Comparison of ENCODE assay signal across 11 mouse cellular contexts in genomic region chr4:114913594-114913962, GRCm38 (mm10). TPM values are rescaled to one million over a fixed set of nuclear protein-coding genes. Genes with fewer than 3 reads are reported as not detected.
A peak's percentile ranks its signal among the peaks of the same experiment; 100 is the strongest.
DNase-seq lines count a peak whose midpoint lies in the region; ATAC-seq and TF ChIP-seq lines count a peak whose summit lies in the region.
"Had no signal": no experiment of that assay in that cellular context is flagged by ENCODE, and none has a peak within 500 bp of the region (broad histone marks: within the 10 kb centered on the region; RNA-seq: fewer than 3 reads in every experiment).

No protein-coding gene starts in this region.

- intact Hi-C loops in gastrocnemius, adult 2 months (cut with DNase I), result no loop called here

- H3K27me3 ChIP-seq in cerebellum, adult 2 months (ENCODE audit: control insufficient read depth, insufficient read depth, low read length), result peaks cover 7% of the 10 kb centered on the region; the same call in 1 of the 2 replicates
- peaks cover 85% of the 10 kb centered on the region for H3K27me3 ChIP-seq in midbrain, embryonic 11.5 days (ENCODE audit: control insufficient read depth, insufficient read depth, low read length)

- no peak overlapping the region for H3K4me3 ChIP-seq in cerebellum, adult 2 months (replicated peaks; ENCODE audit: insufficient read depth, low read depth, low read length)
- H3K4me3 ChIP-seq in gastrocnemius, adult 2 months, result no peak overlapping the region
- no peak overlapping the region for H3K4me3 ChIP-seq in midbrain, embryonic 11.5 days (ENCODE audit: low read depth, low read length)
- H3K4me3 ChIP-seq: myocyte had no signal

- no peak overlapping the region for H3K4me2 ChIP-seq in midbrain, embryonic 11.5 days

- H3K9me3 ChIP-seq in midbrain, embryonic 11.5 days (ENCODE audit: control insufficient read depth, low read length), result no peaks in the 10 kb centered on the region

- TF ChIP-seq POLR2A in cerebellum, adult 2 months (IDR thresholded peaks at IDR 0.05; ENCODE audit: borderline replicate concordance, insufficient read depth, low read length), result no peak

- WGBS in cerebellum, adult 2 months, result 2% methylated on average over 13 of the region's 13 CpGs
- WGBS in midbrain, embryonic 11.5 days, result 2% methylated on average over 13 of the region's 13 CpGs

- peak; percentile 36; the same call in 1 of the 2 replicates for TF ChIP-seq CTCF in cerebellum, adult 2 months (IDR thresholded peaks at IDR 0.05; ENCODE audit: borderline replicate concordance, insufficient read depth, low read depth, low read length)
- TF ChIP-seq CTCF in gastrocnemius, adult 2 months (IDR thresholded peaks at IDR 0.05), result peak; percentile 58

- H3K27ac ChIP-seq in cerebellum, adult 2 months (ENCODE audit: insufficient read depth, low read length), result no peak overlapping the region
- H3K27ac ChIP-seq in gastrocnemius, adult 2 months, result no peak overlapping the region
- H3K27ac ChIP-seq in midbrain, embryonic 11.5 days (ENCODE audit: low read depth, low read length), result no peak overlapping the region

- ATAC-seq in midbrain, embryonic 11.5 days (ENCODE audit: low FRiP score), result peak; percentile 30

- H3K9ac ChIP-seq in midbrain, embryonic 11.5 days (ENCODE audit: low read length), result no peak overlapping the region

- H3K36me3 ChIP-seq in midbrain, embryonic 11.5 days (ENCODE audit: control insufficient read depth, insufficient read depth, low read length), result no peaks in the 10 kb centered on the region

- DNase-seq in cerebellum, adult 2 months, result peak in 1 of 2 experiments; percentile 11
- no peak for DNase-seq in cerebellum, adult 11-12 months
- DNase-seq in CD4-positive helper T cell, adult 2 months (ENCODE audit: low read depth, low spot score), result peak; percentile 18
- peak; percentile 7 for DNase-seq in cerebellum, adult 9-10 months
- DNase-seq in gastrocnemius, adult 2 months, result peak; percentile 39
- peak; percentile 66 for DNase-seq in kidney, postnatal 14 days
- DNase-seq in midbrain, embryonic 11.5 days (ENCODE audit: low spot score, missing footprints), result peak; percentile 98
- peak; percentile 35 for DNase-seq in thymus, postnatal 14 days

- no peaks in the 10 kb centered on the region for H3K4me1 ChIP-seq in cerebellum, adult 2 months (ENCODE audit: control insufficient read depth, insufficient read depth, low read length)
- peaks cover 5% of the 10 kb centered on the region for H3K4me1 ChIP-seq in midbrain, embryonic 11.5 days (ENCODE audit: control insufficient read depth, insufficient read depth, low read length)

RNA-seq across cellular contexts. Expression of gene Foxd2, which starts 4.9 kb away (rescaled TPM):
- 0.10 TPM in 2 replicates for polyA plus RNA-seq in cerebellum, adult 2 months (2012; rRNA removed)
- under 1 TPM; 0.14 to 0.38 TPM for total RNA-seq in gastrocnemius, adult 2 months (2021)
- polyA plus RNA-seq in midbrain, embryonic 11.5 days (2014; fragmentation: Nextera tagmentation; extraction: Ambion mirVana), result 2.0 and 2.4 TPM in 2 replicates

RNA-seq across cellular contexts. Expression of gene Foxe3, which starts 12.2 kb away (rescaled TPM):
- polyA plus RNA-seq in cerebellum, adult 2 months (2012; rRNA removed), result not detected in 2 replicates
- not detected for total RNA-seq in gastrocnemius, adult 2 months (2021)
- 0.44 and 1.1 TPM in 2 replicates for polyA plus RNA-seq in midbrain, embryonic 11.5 days (2014; fragmentation: Nextera tagmentation; extraction: Ambion mirVana)
- total RNA-seq: gastrocnemius, postnatal 4 days had no signal
- polyA plus RNA-seq: C2C12, myocyte had no signal
